18 mouse cellular contexts compared by ENCODE assay signal in the genomic region with DNA sequence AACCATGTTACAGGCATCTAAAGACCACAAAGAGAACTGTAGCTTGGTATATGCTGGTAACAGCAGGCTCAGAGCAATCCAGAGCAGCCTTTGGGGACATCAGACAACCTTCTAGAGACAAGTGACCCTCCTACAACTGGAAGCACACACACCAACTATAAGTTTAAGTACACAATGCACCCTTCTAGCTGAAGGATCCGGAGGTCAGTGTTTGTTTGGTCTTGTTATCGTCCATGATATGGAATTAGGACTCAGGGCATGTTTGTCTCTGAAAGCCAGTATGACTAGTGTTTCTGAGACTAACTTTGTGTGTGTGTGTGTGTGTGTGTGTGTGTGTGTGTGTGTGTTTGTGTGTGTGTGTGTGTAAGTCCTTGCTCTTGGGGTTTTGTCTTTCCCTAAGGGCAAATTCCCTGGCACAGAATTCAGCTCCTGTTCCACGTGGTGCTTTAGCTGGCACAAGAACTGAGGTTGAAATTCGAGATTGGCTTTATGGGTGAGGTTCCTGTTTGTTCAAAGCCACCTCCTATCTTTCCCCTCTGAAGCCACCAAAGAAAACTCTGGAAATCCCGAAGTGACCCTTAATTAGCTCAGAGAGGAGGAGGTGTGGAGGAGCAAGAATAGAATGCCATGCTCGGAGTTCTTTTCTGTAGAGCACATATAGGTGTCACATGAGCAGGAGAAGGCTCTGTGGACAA. TPM values are rescaled to one million over a fixed set of nuclear protein-coding genes. Genes with fewer than 3 reads are reported as not detected.
DNase-seq lines count a peak whose midpoint lies in the region; ATAC-seq lines count a peak whose summit lies in the region.
"Had no signal": no experiment of that assay in that cellular context is flagged by ENCODE, and none has a peak within 500 bp of the region (broad histone marks: within the 10 kb centered on the region; RNA-seq: fewer than 3 reads in every experiment).

No protein-coding gene starts in this region.

- WGBS in kidney, embryonic 16.5 days, result 43% methylated on average over 6 of the region's 6 CpGs
- WGBS in stomach, embryonic 16.5 days, result 41% methylated on average over 6 of the region's 6 CpGs

- ATAC-seq in kidney, embryonic 16.5 days (ENCODE audit: low FRiP score, low TSS enrichment), result no peak
- ATAC-seq in stomach, embryonic 16.5 days (ENCODE audit: insufficient read depth, low FRiP score), result peak; percentile 77; the same call in 1 of the 2 replicates
- no peak for ATAC-seq in monocyte, adult 5-6 weeks (replicated peaks; ENCODE audit: insufficient number of reproducible peaks, low FRiP score, low TSS enrichment, poor library complexity, severe bottlenecking)
- ATAC-seq: forebrain, embryonic 16.5 days; intestine, embryonic 16.5 days had no signal

- H3K4me3 ChIP-seq in kidney, embryonic 16.5 days (ENCODE audit: low read length), result no peak overlapping the region
- H3K4me3 ChIP-seq in stomach, embryonic 16.5 days (replicated peaks; ENCODE audit: low read length), result no peak overlapping the region
- H3K4me3 ChIP-seq: erythroblast, embryonic 14.5 days; gastrocnemius, adult 2 months; hindbrain, embryonic 13.5 days; liver, embryonic 13.5 days; megakaryocyte, embryonic 14.5 days; neural tube, embryonic 13.5 days had no signal

- no peak overlapping the region for H3K9ac ChIP-seq in kidney, embryonic 16.5 days (replicated peaks; ENCODE audit: low read length)
- H3K9ac ChIP-seq in stomach, embryonic 16.5 days (ENCODE audit: low read length), result no peak overlapping the region
- H3K9ac ChIP-seq: hindbrain, embryonic 13.5 days; liver, embryonic 13.5 days; neural tube, embryonic 13.5 days had no signal

- intact Hi-C loops in heart, postnatal 25 days (cut with DNase I), result loop anchor here (10.0 kb wide), 1 partner anchor 114 kb away; no protein-coding TSS in a partner anchor

- H3K4me2 ChIP-seq in kidney, embryonic 16.5 days (replicated peaks; ENCODE audit: low read depth, low read length), result no peak overlapping the region
- no peak overlapping the region for H3K4me2 ChIP-seq in stomach, embryonic 16.5 days (ENCODE audit: low read depth, low read length)
- H3K4me2 ChIP-seq: hindbrain, embryonic 13.5 days; liver, embryonic 13.5 days; neural tube, embryonic 13.5 days had no signal

- H3K4me1 ChIP-seq in kidney, embryonic 16.5 days (ENCODE audit: insufficient read depth, low read length), result no peaks in the 10 kb centered on the region
- H3K4me1 ChIP-seq in stomach, embryonic 16.5 days (ENCODE audit: control insufficient read depth, insufficient read depth, low read length), result no peaks in the 10 kb centered on the region
- H3K4me1 ChIP-seq: hindbrain, embryonic 13.5 days; liver, embryonic 13.5 days; megakaryocyte, embryonic 14.5 days; neural tube, embryonic 13.5 days had no signal

- no peaks in the 10 kb centered on the region for H3K36me3 ChIP-seq in kidney, embryonic 16.5 days (ENCODE audit: insufficient read depth, low read length)
- no peaks in the 10 kb centered on the region for H3K36me3 ChIP-seq in stomach, embryonic 16.5 days (ENCODE audit: control insufficient read depth, insufficient read depth, low read length)
- H3K36me3 ChIP-seq: hindbrain, embryonic 13.5 days; liver, embryonic 13.5 days; neural tube, embryonic 13.5 days had no signal

- no peaks in the 10 kb centered on the region for H3K27me3 ChIP-seq in kidney, embryonic 16.5 days (ENCODE audit: insufficient read depth, low read length)
- no peaks in the 10 kb centered on the region for H3K27me3 ChIP-seq in stomach, embryonic 16.5 days (ENCODE audit: control insufficient read depth, insufficient read depth, low read length)
- H3K27me3 ChIP-seq: hindbrain, embryonic 13.5 days; liver, embryonic 13.5 days; megakaryocyte, embryonic 14.5 days; neural tube, embryonic 13.5 days had no signal

- DNase-seq in heart, adult 18-20 months, result peak; percentile 44 to 47
- no peak for DNase-seq in heart, postnatal 25 days (ENCODE audit: low spot score)
- peak; percentile 37 to 77 for DNase-seq in kidney, adult 8-10 months
- DNase-seq in heart, postnatal 4 days, result peak; percentile 32
- DNase-seq: adrenal gland, adult 2 months; cerebellum, adult 9-11 months; gastrocnemius, adult 2 months; layer of hippocampus, postnatal 36 days; liver, embryonic 13.5 days had no signal

- no peaks in the 10 kb centered on the region for H3K9me3 ChIP-seq in kidney, embryonic 16.5 days (ENCODE audit: low read length)
- H3K9me3 ChIP-seq in stomach, embryonic 16.5 days (replicated peaks; ENCODE audit: control insufficient read depth, low read length), result no peaks in the 10 kb centered on the region
- H3K9me3 ChIP-seq: hindbrain, embryonic 13.5 days; liver, embryonic 13.5 days; neural tube, embryonic 13.5 days had no signal

- no peak overlapping the region for H3K27ac ChIP-seq in kidney, embryonic 16.5 days (ENCODE audit: low read length)
- H3K27ac ChIP-seq in stomach, embryonic 16.5 days (ENCODE audit: low read length), result peak overlapping the region; percentile 25; the same call in 1 of the 2 replicates
- H3K27ac ChIP-seq: gastrocnemius, adult 2 months; hindbrain, embryonic 13.5 days; liver, embryonic 13.5 days; neural tube, embryonic 13.5 days had no signal

RNA-seq across cellular contexts. Expression of a gene that starts 29.4 kb away (rescaled TPM):
- total RNA-seq in heart, adult 18-20 months (2021), result 1 to 10 TPM; 2.7 to 2.8 TPM
- 1 to 10 TPM; 1.0 to 1.2 TPM for total RNA-seq in heart, postnatal 25 days (2021)
- polyA plus RNA-seq in kidney, embryonic 16.5 days (2015; fragmentation: Nextera tagmentation; extraction: Ambion mirVana), result 2.7 and 2.8 TPM in 2 replicates
- total RNA-seq in heart, postnatal 4 days (2021), result 1 to 10 TPM in 1 of 2 experiments, under 1 TPM in 1; 0.97 to 1.0 TPM
- 3.7 and 4.1 TPM in 2 replicates for polyA plus RNA-seq in stomach, embryonic 16.5 days (2015; fragmentation: Nextera tagmentation; extraction: Ambion mirVana)
- total RNA-seq in monocyte, adult 5-6 weeks (2017), result 0.87 to 1.1 TPM (median 0.96 TPM) in 3 replicates
- polyA plus RNA-seq: erythroblast, embryonic 14.5 days; hindbrain, embryonic 13.5 days; liver, embryonic 13.5 days had no signal
